Mouse (Mus musculus) ovary, adult 18-20 months (tissue): ENCODE results near the gene Ddx47.

Experiments used
- DNase-seq: peaks from one replicate; pipeline ENCODE4 v3.0.0; 2022; ENCODE audit warnings: low spot score, mixed read lengths

The Ddx47 gene

GRCm38 (mm10) chr6:135069856-135070255, 58.4 kb downstream of the Ddx47 start:
- no peak for DNase-seq

- no peak for DNase-seq
These were observed 58.9 kb downstream of the Ddx47 start for GRCm38 (mm10) chr6:135070347-135070746.
